In the genomic region with DNA sequence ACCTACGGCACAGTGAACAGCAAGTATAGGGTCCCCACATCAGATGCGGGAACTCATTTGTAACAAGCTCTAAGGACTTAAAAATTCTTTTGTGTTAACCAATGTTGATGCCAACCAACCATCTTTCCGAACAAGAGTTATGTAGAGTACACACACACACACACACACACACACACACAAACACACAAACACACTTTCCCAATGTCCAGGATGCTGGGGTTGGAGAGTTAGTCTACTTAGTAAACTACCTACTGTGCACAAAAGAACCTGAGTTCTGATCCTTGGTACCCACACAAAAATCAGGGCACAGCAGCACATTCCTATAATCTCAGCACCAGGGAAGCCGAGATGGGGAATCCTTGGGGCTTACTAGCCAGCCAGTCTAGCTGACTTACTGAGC, we compare ENCODE assay signal across 19 mouse cellular contexts.
"Had no signal": no experiment of that assay in that cellular context is flagged by ENCODE, and none has a peak within 500 bp of the region (broad histone marks: within the 10 kb centered on the region; RNA-seq: fewer than 3 reads in every experiment).

No protein-coding gene starts in this region.

- H3K4me3 ChIP-seq: liver, embryonic 15.5 days; midbrain, embryonic 10.5 days; midbrain, embryonic 13.5 days; midbrain, embryonic 15.5 days; myocyte; neural tube, embryonic 13.5 days; neural tube, embryonic 15.5 days had no signal

- H3K27ac ChIP-seq: liver, embryonic 15.5 days; midbrain, embryonic 10.5 days; midbrain, embryonic 13.5 days; midbrain, embryonic 15.5 days; neural tube, embryonic 13.5 days; neural tube, embryonic 15.5 days had no signal

- H3K4me2 ChIP-seq: liver, embryonic 15.5 days; lung, embryonic 14.5 days; midbrain, embryonic 13.5 days; midbrain, embryonic 15.5 days; neural tube, embryonic 13.5 days; neural tube, embryonic 15.5 days had no signal

- H3K4me1 ChIP-seq: liver, embryonic 15.5 days; midbrain, embryonic 13.5 days; midbrain, embryonic 15.5 days; neural tube, embryonic 13.5 days; neural tube, embryonic 15.5 days had no signal

- H3K9ac ChIP-seq: liver, embryonic 15.5 days; lung, embryonic 14.5 days; midbrain, embryonic 13.5 days; midbrain, embryonic 15.5 days; neural tube, embryonic 13.5 days; neural tube, embryonic 15.5 days had no signal

- DNase-seq: lung, adult 18-20 months; lung, embryonic 14.5 days; lung, postnatal 10 days; lung, postnatal 4 days; retina, postnatal 1 day; right cerebral cortex, adult 18-20 months; right cerebral cortex, postnatal 25 days; right cerebral cortex, postnatal 4 days; spleen, adult 18-20 months; thymus, adult 18-20 months; thymus, postnatal 14 days; thymus, postnatal 36 days had no signal

- H3K36me3 ChIP-seq: liver, embryonic 15.5 days; midbrain, embryonic 10.5 days; midbrain, embryonic 13.5 days; midbrain, embryonic 15.5 days; neural tube, embryonic 13.5 days; neural tube, embryonic 15.5 days had no signal

- H3K27me3 ChIP-seq: liver, embryonic 15.5 days had no signal

- H3K9me3 ChIP-seq: liver, embryonic 15.5 days; midbrain, embryonic 10.5 days; midbrain, embryonic 13.5 days; midbrain, embryonic 15.5 days; neural tube, embryonic 13.5 days; neural tube, embryonic 15.5 days had no signal

- ATAC-seq: midbrain, embryonic 13.5 days; midbrain, embryonic 15.5 days had no signal
